Mouse (Mus musculus): ENCODE data around the gene Nrf1.

The Nrf1 gene

GRCm38 (mm10) chr6:30152163-30152562, 104.4 kb downstream of the Nrf1 start:
- DNase-seq = no peak

- no peak for DNase-seq
Measured at GRCm38 (mm10) chr6:30152649-30153048, 104.9 kb downstream of the Nrf1 start.

- no peak for DNase-seq
Measured at GRCm38 (mm10) chr6:30153076-30153475, 105.3 kb downstream of the Nrf1 start.

GRCm38 (mm10) chr6:30153733-30154415, 106.1 kb downstream of the Nrf1 start:
- no peak for DNase-seq

- DNase-seq = no peak
Measured at GRCm38 (mm10) chr6:30159516-30160045, 111.8 kb downstream of the Nrf1 start.

- no peak for DNase-seq
Measured at GRCm38 (mm10) chr6:30160408-30160807, 112.6 kb downstream of the Nrf1 start.

- DNase-seq = no peak
Measured at GRCm38 (mm10) chr6:30161618-30162017, 113.8 kb downstream of the Nrf1 start.

- DNase-seq = no peak
Measured at GRCm38 (mm10) chr6:30162091-30162490, 114.3 kb downstream of the Nrf1 start.

- DNase-seq = no peak
Measured at GRCm38 (mm10) chr6:30166349-30166748, 118.6 kb downstream of the Nrf1 start.

GRCm38 (mm10) chr6:30167192-30167591, 119.4 kb downstream of the Nrf1 start:
- DNase-seq = no peak

- DNase-seq = no peak
Measured at GRCm38 (mm10) chr6:30168275-30168674, 120.5 kb downstream of the Nrf1 start.

- DNase-seq = no peak
Measured at GRCm38 (mm10) chr6:30169148-30169547, 121.4 kb downstream of the Nrf1 start.

GRCm38 (mm10) chr6:30171226-30171625, 123.4 kb downstream of the Nrf1 start:
- no peak for DNase-seq

GRCm38 (mm10) chr6:30171967-30172366, 124.2 kb downstream of the Nrf1 start:
- DNase-seq = no peak

- DNase-seq = no peak
Measured at GRCm38 (mm10) chr6:30172441-30172819, 124.6 kb downstream of the Nrf1 start.

GRCm38 (mm10) chr6:30172820-30173550, 125.2 kb downstream of the Nrf1 start:
- DNase-seq = no peak

GRCm38 (mm10) chr6:30173551-30174460, 126.0 kb downstream of the Nrf1 start:
- DNase-seq = no peak

- DNase-seq = no peak
Measured at GRCm38 (mm10) chr6:30174461-30175224, 126.9 kb downstream of the Nrf1 start.

- DNase-seq = no peak
Measured at GRCm38 (mm10) chr6:30175225-30175917, 127.6 kb downstream of the Nrf1 start.

GRCm38 (mm10) chr6:30175918-30176421, 128.2 kb downstream of the Nrf1 start:
- no peak for DNase-seq

GRCm38 (mm10) chr6:30176496-30176895, 128.7 kb downstream of the Nrf1 start:
- DNase-seq = no peak

- DNase-seq = no peak
Measured at GRCm38 (mm10) chr6:30177305-30177704, 129.5 kb downstream of the Nrf1 start.
